Mouse (Mus musculus) MEL (cell line): ENCODE measurements around the gene Palm3. TPM values are rescaled to one million over a fixed set of nuclear protein-coding genes. Genes with fewer than 3 reads are reported as not detected.

Source experiments
- DNase-seq: peaks from one replicate; pipeline ENCODE4 v3.0.0; 2011; ENCODE audit warnings: low read depth, low spot score
- H3K27ac ChIP-seq: 2 replicates; pipeline ENCODE4 v1.5.1; 2012; ENCODE audit warnings: low read depth, mild to moderate bottlenecking, control low read depth, low read length, moderate library complexity; ENCODE audit not compliant: control insufficient read depth
- H3K27me3 ChIP-seq, 2 experiments: fragments of 150-350 bp in 1 of 2; sonication (generic) in 1 of 2; 2 replicates each; pipeline ENCODE4 v1.6.1; 2012; ENCODE audit warnings: low read length in 2 of 2, mild to moderate bottlenecking in 2 of 2, improper control_type of control experiment in 1 of 2, moderate library complexity in 1 of 2; ENCODE audit not compliant: insufficient read depth in 2 of 2, control insufficient read depth in 1 of 2
- H3K36me3 ChIP-seq, 2 experiments: 2 replicates each; pipeline ENCODE4 v1.6.1; 2012 to 2014; ENCODE audit warnings: low read length in 2 of 2, improper control_type of control experiment in 1 of 2, inconsistent platforms in 1 of 2, mild to moderate bottlenecking in 1 of 2; ENCODE audit not compliant: insufficient read depth in 2 of 2, control insufficient read depth in 1 of 2
- H3K4me1 ChIP-seq, 2 experiments: fragments of 150-350 bp in 1 of 2; sonication (generic) in 1 of 2; 2 replicates each; pipeline ENCODE4 v1.6.1; 2012; ENCODE audit warnings: low read length in 2 of 2, improper control_type of control experiment in 1 of 2, mild to moderate bottlenecking in 1 of 2; ENCODE audit not compliant: insufficient read depth in 2 of 2, control insufficient read depth in 1 of 2
- H3K4me3 ChIP-seq, 2 experiments: fragments of 150-350 bp in 1 of 2; sonication (generic) in 1 of 2; 2 replicates each; pipeline ENCODE4 v1.5.1; 2012; ENCODE audit warnings: low read depth in 2 of 2, low read length in 2 of 2, mild to moderate bottlenecking in 2 of 2, moderate library complexity in 2 of 2, control low read depth in 1 of 2, improper control_type of control experiment in 1 of 2; ENCODE audit not compliant: control insufficient read depth in 1 of 2, insufficient read depth in 1 of 2
- H3K79me2 ChIP-seq: 2 replicates; pipeline ENCODE4 v1.6.1; 2012; ENCODE audit warnings: mild to moderate bottlenecking, low read length, moderate library complexity; ENCODE audit not compliant: control insufficient read depth, poor library complexity, insufficient read depth
- H3K9ac ChIP-seq: 2 replicates; pipeline ENCODE4 v1.6.1; 2012; ENCODE audit warnings: low read depth, mild to moderate bottlenecking, control low read depth, low read length, moderate library complexity; ENCODE audit not compliant: control insufficient read depth, poor library complexity, severe bottlenecking
- H3K9me3 ChIP-seq: fragments of 150-350 bp; sonication (generic); replicated peaks from 2 replicates; pipeline ENCODE4 v1.6.1; 2012; ENCODE audit warnings: mild to moderate bottlenecking, low read length, improper control_type of control experiment, moderate library complexity; ENCODE audit not compliant: insufficient read depth
- E2F4 ChIP-seq: IDR thresholded peaks from 2 replicates; pipeline ENCODE4 v1.6.1; 2011; ENCODE audit warnings: low read depth, low read length, improper control_type of control experiment, borderline replicate concordance
- ELF1 ChIP-seq: IDR thresholded peaks from 2 replicates; pipeline ENCODE4 v1.6.1; 2014; ENCODE audit warnings: low read depth, mild to moderate bottlenecking, inconsistent platforms, low read length, improper control_type of control experiment, moderate library complexity
- EP300 ChIP-seq, 2 experiments: IDR thresholded peaks; 2 replicates each; pipeline ENCODE4 v1.6.1; 2011; ENCODE audit warnings: improper control_type of control experiment in 2 of 2, low read length in 2 of 2, low read depth in 1 of 2, mild to moderate bottlenecking in 1 of 2
- ETS1 ChIP-seq: IDR thresholded peaks from 2 replicates; pipeline ENCODE4 v1.6.1; 2012; ENCODE audit warnings: low read depth, mild to moderate bottlenecking, inconsistent platforms, low read length, improper control_type of control experiment, moderate library complexity
- GABPA ChIP-seq: IDR thresholded peaks from 2 replicates; pipeline ENCODE4 v1.6.1; 2012; ENCODE audit warnings: low read depth, mild to moderate bottlenecking, inconsistent platforms, low read length, improper control_type of control experiment, moderate library complexity
- JUND ChIP-seq: IDR thresholded peaks from 2 replicates; pipeline ENCODE4 v1.6.1; 2011; ENCODE audit warnings: low read depth, mild to moderate bottlenecking, improper control_type of control experiment, low read length
- KAT2A ChIP-seq: conservative IDR thresholded peaks from 2 replicates; pipeline ENCODE4 v1.6.1; 2012; ENCODE audit warnings: low read depth, low read length, improper control_type of control experiment, inconsistent platforms
- MAFK ChIP-seq: IDR thresholded peaks from 2 replicates; pipeline ENCODE4 v1.6.1; 2011; ENCODE audit warnings: low read depth, mild to moderate bottlenecking, low read length, improper control_type of control experiment, borderline replicate concordance
- MAX ChIP-seq: IDR thresholded peaks from 2 replicates; pipeline ENCODE4 v1.6.1; 2011; ENCODE audit warnings: low read length, improper control_type of control experiment
- MAZ ChIP-seq: IDR thresholded peaks from 2 replicates; pipeline ENCODE4 v1.6.1; 2012; ENCODE audit warnings: low read depth, mild to moderate bottlenecking, inconsistent platforms, low read length, improper control_type of control experiment
- MXI1 ChIP-seq: IDR thresholded peaks from 2 replicates; pipeline ENCODE4 v1.6.1; 2011; ENCODE audit warnings: mild to moderate bottlenecking, low read depth, low read length, improper control_type of control experiment
- MYB ChIP-seq: IDR thresholded peaks from 2 replicates; pipeline ENCODE4 v1.6.1; 2011; ENCODE audit warnings: mild to moderate bottlenecking, low read depth, low read length, improper control_type of control experiment
- MYC ChIP-seq: IDR thresholded peaks from 2 replicates; pipeline ENCODE4 v1.6.1; 2011; ENCODE audit warnings: low read depth, mild to moderate bottlenecking, low read length, improper control_type of control experiment, moderate library complexity
- NELFE ChIP-seq: IDR thresholded peaks from 2 replicates; pipeline ENCODE4 v1.6.1; 2011; ENCODE audit warnings: low read depth, low read length, improper control_type of control experiment
- NRF1 ChIP-seq: IDR thresholded peaks from 2 replicates; pipeline ENCODE4 v1.6.1; 2014; ENCODE audit warnings: low read depth, mild to moderate bottlenecking, inconsistent platforms, low read length, improper control_type of control experiment, moderate library complexity; ENCODE audit not compliant: poor library complexity, insufficient read depth, severe bottlenecking
- RAD21 ChIP-seq: IDR thresholded peaks from 2 replicates; pipeline ENCODE4 v1.6.1; 2011; ENCODE audit warnings: mild to moderate bottlenecking, low read depth, low read length, improper control_type of control experiment
- RCOR1 ChIP-seq: IDR thresholded peaks from 2 replicates; pipeline ENCODE4 v1.6.1; 2012; ENCODE audit warnings: low read depth, mild to moderate bottlenecking, inconsistent platforms, low read length, improper control_type of control experiment
- SIN3A ChIP-seq: IDR thresholded peaks from 2 replicates; pipeline ENCODE4 v1.6.1; 2012; ENCODE audit warnings: low read length, improper control_type of control experiment, inconsistent platforms
- TAL1 ChIP-seq: IDR thresholded peaks from 2 replicates; pipeline ENCODE4 v1.6.1; 2012; ENCODE audit warnings: mild to moderate bottlenecking, inconsistent platforms, low read length, moderate library complexity, mixed read lengths
- TBP ChIP-seq: IDR thresholded peaks from 2 replicates; pipeline ENCODE4 v1.8.0; 2011; ENCODE audit warnings: low read depth, low read length, improper control_type of control experiment
- TCF12 ChIP-seq: IDR thresholded peaks from 2 replicates; pipeline ENCODE4 v1.6.1; 2014; ENCODE audit warnings: low read depth, mild to moderate bottlenecking, inconsistent platforms, low read length, improper control_type of control experiment, moderate library complexity
- UBTF ChIP-seq: IDR thresholded peaks from 2 replicates; pipeline ENCODE4 v1.6.1; 2012; ENCODE audit warnings: low read depth, mild to moderate bottlenecking, inconsistent platforms, low read length, improper control_type of control experiment, moderate library complexity, borderline replicate concordance; ENCODE audit not compliant: insufficient read depth
- USF1 ChIP-seq: IDR thresholded peaks from 2 replicates; pipeline ENCODE4 v1.6.1; 2014; ENCODE audit warnings: low read depth, mild to moderate bottlenecking, inconsistent platforms, low read length, improper control_type of control experiment, moderate library complexity
- ZKSCAN1 ChIP-seq: IDR thresholded peaks from 2 replicates; pipeline ENCODE4 v1.6.1; 2012; ENCODE audit warnings: low read depth, mild to moderate bottlenecking, inconsistent platforms, low read length, improper control_type of control experiment, moderate library complexity
- ZMIZ1 ChIP-seq: IDR thresholded peaks from 2 replicates; pipeline ENCODE4 v1.6.1; 2012; ENCODE audit warnings: low read depth, mild to moderate bottlenecking, inconsistent platforms, low read length, improper control_type of control experiment, moderate library complexity
- ZNF384 ChIP-seq: IDR thresholded peaks from 2 replicates; pipeline ENCODE4 v1.6.1; 2012; ENCODE audit warnings: low read depth, mild to moderate bottlenecking, inconsistent platforms, low read length, improper control_type of control experiment
- polyA plus RNA-seq, 2 experiments: library from polyadenylated mRNA; stranded (reverse) in 1 of 2; unstranded in 1 of 2; fragments of >175 nt in 1 of 2; fragments of >200 nt in 1 of 2; gene quantifications; 2 replicates each; pipeline versions ENCODE4 v1.2.1 to v1.2.4; 2012; ENCODE audit warnings: low replicate concordance in 2 of 2, low read depth in 1 of 2; ENCODE audit not compliant: insufficient read length in 2 of 2, insufficient read depth in 1 of 2, missing spikeins in 1 of 2
- total RNA-seq: library from RNA; depleted of rRNA; stranded (reverse); fragments of 300-350 nt; gene quantifications from 2 replicates; pipeline ENCODE4 v1.2.3, GENCODE M21; 2012

Gene Palm3
- total and polyA plus RNA-seq, 3 experiments = 0.65 to 3.6 TPM; not detected in 1

GRCm38 (mm10) chr8:84011705-84012498, 9.4 kb upstream of the Palm3 start, which contains the start of gene 2210011C24Rik:
Gene 2210011C24Rik (minus strand): TSS chr8:84012171.
- no peak for DNase-seq
- Histone ChIP-seq H3K79me2 (no peaks in the 10 kb centered on the region), H3K27me3 (no peaks in the 10 kb centered on the region), H3K9me3 (no peaks in the 10 kb centered on the region), H3K36me3 (no peaks in the 10 kb centered on the region), H3K9ac (no peak within 1 kb of the TSS), H3K4me3 (no peak within 1 kb of the TSS), H3K27ac (no peak within 1 kb of the TSS), H3K4me1 (no peaks in the 10 kb centered on the region)
- no peak for TF ChIP-seq TBP
- no peak for TF ChIP-seq ZMIZ1
- TF ChIP-seq JUND = no peak
- TF ChIP-seq E2F4 = no peak
- no peak for TF ChIP-seq NRF1
- TF ChIP-seq MYB = no peak
- TF ChIP-seq USF1 = no peak
- no peak for TF ChIP-seq ETS1
- no peak for TF ChIP-seq NELFE
- TF ChIP-seq MAFK = no peak
- TF ChIP-seq SIN3A = no peak
- no peak for TF ChIP-seq ZKSCAN1
- no peak for TF ChIP-seq MYC
- no peak for TF ChIP-seq TAL1
- TF ChIP-seq GABPA = no peak
- no peak for TF ChIP-seq RCOR1
- no peak for TF ChIP-seq MAZ
- no peak for TF ChIP-seq MAX

- H3K9me3 ChIP-seq = no peaks in the 10 kb centered on the region
- no peak for DNase-seq
- no peaks in the 10 kb centered on the region for H3K79me2 ChIP-seq
- no peak overlapping the region for H3K27ac ChIP-seq
- no peak overlapping the region for H3K4me3 ChIP-seq
- no peaks in the 10 kb centered on the region for H3K36me3 ChIP-seq
- H3K4me1 ChIP-seq = no peaks in the 10 kb centered on the region
- TF ChIP-seq JUND (no peak), NELFE (no peak), ZNF384 (no peak), ELF1 (no peak), NRF1 (no peak), MAZ (no peak), KAT2A (no peak), UBTF (no peak), E2F4 (no peak), MAX (no peak), GABPA (no peak), EP300 (IDR thresholded peaks at IDR 0.05; ENCODE audit: low read depth in 1 of 2, low read length in 2 of 2) (no peak), RAD21 (no peak), TCF12 (no peak), TBP (no peak), ZMIZ1 (no peak), MXI1 (no peak)
- H3K27me3 ChIP-seq = no peaks in the 10 kb centered on the region
- no peak overlapping the region for H3K9ac ChIP-seq
Measured at GRCm38 (mm10) chr8:84012499-84013165, 8.6 kb upstream of the Palm3 start.
